Mouse (Mus musculus) erythroblast, embryonic 14.5 days (primary cell): ENCODE measurements around the gene Arhgap31. TPM values are rescaled to one million over a fixed set of nuclear protein-coding genes. Genes with fewer than 3 reads are reported as not detected.

Experiments used
- H3K27me3 ChIP-seq: 2 replicates; pipeline ENCODE4 v1.6.1; 2012; ENCODE audit warnings: inconsistent platforms; ENCODE audit not compliant: control insufficient read depth
- H3K36me3 ChIP-seq: 2 replicates; pipeline ENCODE4 v1.6.1; 2012; ENCODE audit warnings: mild to moderate bottlenecking, inconsistent platforms; ENCODE audit not compliant: control insufficient read depth
- H3K4me1 ChIP-seq: 2 replicates; pipeline ENCODE4 v1.6.1; 2012; ENCODE audit warnings: inconsistent platforms; ENCODE audit not compliant: control insufficient read depth
- H3K4me3 ChIP-seq: replicated peaks from 2 replicates; pipeline ENCODE3; 2012; ENCODE audit warnings: moderate library complexity, mild to moderate bottlenecking, inconsistent platforms
- H3K9me3 ChIP-seq: 2 replicates; pipeline ENCODE4 v1.6.1; 2012; ENCODE audit warnings: low read length, inconsistent platforms, mixed read lengths; ENCODE audit not compliant: control insufficient read depth
- GATA1 ChIP-seq: IDR thresholded peaks from 2 replicates; pipeline ENCODE4 v1.6.1; 2012; ENCODE audit warnings: low read length, inconsistent platforms, mixed read lengths
- TAL1 ChIP-seq: IDR thresholded peaks from 3 replicates; pipeline ENCODE4 v1.6.1; 2012; ENCODE audit warnings: low read length, inconsistent platforms, mixed read lengths
- polyA plus RNA-seq: library from polyadenylated mRNA; stranded (reverse); fragments of >175 nt; gene quantifications from 2 replicates; pipeline ENCODE4 v1.2.3, GENCODE M21; 2012

Arhgap31 gene
- polyA plus RNA-seq, 1 experiment = 0.01 TPM

DNA sequence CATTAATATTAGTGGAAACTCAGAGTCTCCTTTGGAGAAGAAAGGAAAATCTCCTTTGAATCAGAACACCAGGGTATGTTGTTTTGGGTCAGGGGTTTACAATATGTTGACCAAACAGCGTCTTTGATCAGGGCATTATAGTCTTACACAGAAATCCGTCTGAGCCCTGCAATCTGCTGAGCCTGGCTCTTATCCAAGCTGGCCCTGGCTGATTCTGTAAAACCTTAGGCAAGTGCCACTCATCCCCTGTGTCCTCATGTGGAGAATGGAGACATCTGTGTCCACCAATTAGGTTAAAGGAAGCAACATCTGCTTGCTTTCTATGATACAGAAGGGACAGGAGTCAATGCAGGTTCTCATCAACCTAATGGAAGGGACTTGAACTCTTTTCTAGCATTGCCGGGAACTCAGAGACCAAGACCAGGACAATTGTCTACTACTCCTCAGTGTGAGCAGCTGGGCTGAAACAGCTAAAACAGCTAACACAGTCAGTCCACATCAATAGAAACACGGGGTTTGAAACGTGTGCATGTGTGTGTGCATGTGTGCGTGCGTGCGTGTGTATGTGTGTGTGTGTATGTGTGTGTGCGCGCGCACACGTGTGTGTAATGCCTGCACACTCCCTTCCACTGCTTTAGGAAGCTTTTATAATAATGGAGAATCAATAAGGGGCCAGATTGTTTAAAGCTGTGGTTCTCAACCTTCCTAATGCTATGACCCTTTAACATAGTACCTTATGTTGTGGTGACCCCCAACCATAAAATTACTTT, 42.3 kb downstream of the Arhgap31 start:
- Histone ChIP-seq H3K27me3 (no peaks in the 10 kb centered on the region), H3K4me1 (no peaks in the 10 kb centered on the region), H3K9me3 (no peaks in the 10 kb centered on the region), H3K36me3 (no peaks in the 10 kb centered on the region), H3K4me3 (no peak overlapping the region)
- TF ChIP-seq TAL1 (no peak), GATA1 (no peak)

DNA sequence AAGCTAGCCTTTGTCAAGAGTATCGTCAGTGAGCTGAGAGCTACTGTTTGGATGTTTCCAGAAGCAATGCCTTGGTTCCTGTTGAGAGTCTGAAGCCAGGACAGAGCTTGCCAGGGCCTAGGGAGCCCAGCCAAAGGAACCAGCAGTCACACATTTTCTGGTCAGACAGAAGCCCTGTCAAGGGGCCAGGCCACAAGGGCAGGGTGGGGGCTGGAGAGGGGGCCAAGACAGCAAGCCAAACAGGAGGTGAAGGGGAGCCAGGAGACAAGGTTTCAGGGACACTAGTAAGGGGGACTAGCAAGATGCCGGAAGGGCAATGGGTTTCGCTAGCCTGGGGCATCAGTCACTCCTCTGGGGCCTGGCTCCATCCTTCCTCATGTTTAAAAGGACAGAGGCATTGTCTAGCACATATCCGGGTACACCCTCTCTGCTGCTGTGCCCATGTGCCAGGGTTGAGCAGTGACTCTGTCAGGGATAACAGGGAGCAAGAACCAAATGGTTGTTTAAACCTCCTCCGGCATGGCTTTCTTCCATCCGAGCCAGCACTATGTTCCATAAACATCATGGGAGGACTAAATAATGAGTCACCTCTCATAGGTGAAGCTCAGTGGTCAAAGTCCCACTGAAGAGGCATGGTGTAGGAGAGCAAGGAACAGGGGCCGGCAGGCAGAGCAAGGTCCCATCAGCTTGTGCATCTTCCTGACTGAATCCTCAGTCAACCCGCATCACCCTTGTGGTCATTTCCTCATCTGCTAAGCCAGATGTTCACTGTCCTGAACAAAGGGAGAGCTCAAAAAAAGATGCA, 44.0 kb downstream of the Arhgap31 start:
- H3K4me1 ChIP-seq = no peaks in the 10 kb centered on the region
- no peaks in the 10 kb centered on the region for H3K27me3 ChIP-seq
- H3K4me3 ChIP-seq = no peak overlapping the region

DNA sequence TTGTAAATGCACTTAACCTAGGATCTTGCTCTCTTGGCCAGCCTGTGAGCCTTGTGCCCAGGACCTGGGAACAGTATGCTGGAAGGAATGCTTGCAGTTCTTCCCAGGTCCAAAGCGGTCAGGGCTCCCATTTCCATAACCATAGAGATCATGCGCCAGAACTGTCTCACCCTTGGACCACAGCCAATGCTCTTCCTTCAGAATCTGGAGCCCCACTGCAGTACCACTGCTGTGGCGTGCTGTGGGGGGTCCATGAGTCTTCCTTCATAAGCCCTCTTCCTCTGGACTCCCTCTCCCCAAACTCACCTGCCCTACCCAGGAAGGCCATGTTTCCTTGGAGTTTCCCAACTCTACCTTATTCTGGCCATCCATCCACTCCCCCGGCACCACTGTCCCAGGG, 46.6 kb downstream of the Arhgap31 start:
- no peaks in the 10 kb centered on the region for H3K4me1 ChIP-seq
- H3K4me3 ChIP-seq = no peak overlapping the region
- no peak for TF ChIP-seq GATA1
- TF ChIP-seq TAL1 = no peak
- no peaks in the 10 kb centered on the region for H3K27me3 ChIP-seq
- no peaks in the 10 kb centered on the region for H3K9me3 ChIP-seq
- H3K36me3 ChIP-seq = no peaks in the 10 kb centered on the region

More for the DNA sequence above, 44.0 kb downstream of the Arhgap31 start:
- TF ChIP-seq GATA1 (no peak), TAL1 (no peak)
- no peaks in the 10 kb centered on the region for H3K9me3 ChIP-seq
- no peaks in the 10 kb centered on the region for H3K36me3 ChIP-seq

DNA sequence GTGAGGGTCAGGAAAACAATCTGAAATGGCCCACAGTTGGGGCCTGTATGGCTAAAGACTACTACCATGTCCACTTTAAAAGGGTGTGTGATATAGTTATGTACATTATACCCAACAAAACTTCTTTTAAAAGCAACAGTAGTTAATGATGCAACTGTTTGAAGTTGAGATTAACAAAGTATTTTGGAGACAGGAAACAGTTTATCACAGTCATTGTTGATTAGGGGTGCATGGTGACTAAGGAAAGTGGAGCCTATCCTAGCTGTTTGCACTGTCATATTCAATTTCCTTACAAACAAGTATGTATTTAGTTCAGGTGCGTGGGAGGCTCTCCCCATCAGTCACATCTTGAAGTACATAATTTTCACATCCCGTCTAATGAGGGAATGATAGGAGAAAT, 47.1 kb downstream of the Arhgap31 start:
- H3K4me1 ChIP-seq = no peaks in the 10 kb centered on the region

DNA sequence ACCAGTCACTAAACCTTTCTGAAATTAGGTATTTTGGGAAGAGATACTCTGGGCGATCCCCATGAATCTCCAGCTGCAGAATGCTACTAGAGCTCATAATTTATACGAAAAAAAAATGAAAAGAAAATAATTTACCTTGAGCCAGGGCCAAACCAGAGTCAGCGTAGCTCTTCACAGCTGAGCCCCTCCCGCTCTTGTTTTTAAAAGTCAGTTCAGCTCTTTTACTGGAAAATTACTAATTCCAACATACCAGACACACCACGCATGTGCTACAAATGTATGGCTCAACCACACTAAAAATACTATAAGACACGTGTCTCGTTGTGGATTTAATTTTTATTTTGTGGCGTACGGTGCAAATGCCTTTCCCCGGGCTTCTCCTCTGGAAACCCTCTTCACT, 50.5 kb downstream of the Arhgap31 start:
- H3K4me3 ChIP-seq = no peak overlapping the region
- H3K9me3 ChIP-seq = no peaks in the 10 kb centered on the region
- no peaks in the 10 kb centered on the region for H3K36me3 ChIP-seq
- no peaks in the 10 kb centered on the region for H3K27me3 ChIP-seq
- TF ChIP-seq TAL1 (no peak), GATA1 (no peak)
- no peaks in the 10 kb centered on the region for H3K4me1 ChIP-seq

More for the DNA sequence above, 47.1 kb downstream of the Arhgap31 start:
- Histone ChIP-seq H3K27me3 (no peaks in the 10 kb centered on the region), H3K36me3 (no peaks in the 10 kb centered on the region), H3K9me3 (no peaks in the 10 kb centered on the region), H3K4me3 (no peak overlapping the region)
- TF ChIP-seq TAL1 = no peak
- TF ChIP-seq GATA1 = no peak

DNA sequence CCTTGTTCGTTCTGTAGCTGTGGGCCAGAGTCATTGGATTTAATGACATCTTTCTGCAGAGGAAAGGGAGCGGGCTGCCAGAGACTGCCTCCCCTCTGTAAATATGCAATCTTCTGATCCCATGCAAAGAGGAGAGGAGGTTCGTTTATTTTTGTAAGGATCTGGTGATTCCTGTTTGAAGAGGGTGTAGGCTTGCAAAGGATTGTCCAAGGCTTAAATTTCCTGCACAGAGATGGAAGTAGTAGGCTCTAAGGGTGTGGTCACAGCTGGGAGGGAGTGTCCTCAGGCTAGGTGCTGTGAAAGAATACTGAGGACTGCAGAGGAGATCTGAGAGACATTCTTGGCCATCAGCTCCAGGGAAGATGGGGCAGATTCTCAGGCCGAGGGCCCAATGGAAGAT, 58.8 kb downstream of the Arhgap31 start:
- Histone ChIP-seq H3K4me3 (no peak overlapping the region), H3K36me3 (no peaks in the 10 kb centered on the region), H3K27me3 (peaks cover 44% of the 10 kb centered on the region), H3K9me3 (no peaks in the 10 kb centered on the region), H3K4me1 (no peaks in the 10 kb centered on the region)
- TF ChIP-seq GATA1 (no peak), TAL1 (no peak)

DNA sequence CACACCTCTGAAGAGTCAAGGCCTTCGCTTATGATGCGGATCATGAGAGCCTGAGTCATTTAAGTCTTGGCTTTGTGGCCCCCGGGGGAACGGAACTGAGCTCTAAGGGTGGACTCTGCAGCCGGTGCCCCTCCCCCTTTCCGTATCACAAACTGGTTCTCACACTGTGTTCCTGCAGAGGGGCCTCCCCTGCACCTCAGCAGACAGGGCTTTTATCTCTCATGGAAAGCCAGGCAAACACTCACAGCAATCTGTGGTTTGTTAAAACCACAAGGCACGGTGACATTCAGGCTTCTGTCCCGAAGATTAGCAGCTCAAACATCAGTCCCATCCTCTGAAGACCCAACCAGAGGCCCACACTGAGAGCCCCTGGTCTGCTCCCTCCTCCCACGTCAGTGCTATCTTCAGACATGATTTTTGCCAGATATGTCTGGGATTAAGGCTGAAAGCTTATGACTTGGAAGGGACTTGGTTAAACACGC, 59.6 kb downstream of the Arhgap31 start:
- peaks cover 44% of the 10 kb centered on the region for H3K27me3 ChIP-seq
- TF ChIP-seq TAL1 (no peak), GATA1 (no peak)
- H3K36me3 ChIP-seq = no peaks in the 10 kb centered on the region

DNA sequence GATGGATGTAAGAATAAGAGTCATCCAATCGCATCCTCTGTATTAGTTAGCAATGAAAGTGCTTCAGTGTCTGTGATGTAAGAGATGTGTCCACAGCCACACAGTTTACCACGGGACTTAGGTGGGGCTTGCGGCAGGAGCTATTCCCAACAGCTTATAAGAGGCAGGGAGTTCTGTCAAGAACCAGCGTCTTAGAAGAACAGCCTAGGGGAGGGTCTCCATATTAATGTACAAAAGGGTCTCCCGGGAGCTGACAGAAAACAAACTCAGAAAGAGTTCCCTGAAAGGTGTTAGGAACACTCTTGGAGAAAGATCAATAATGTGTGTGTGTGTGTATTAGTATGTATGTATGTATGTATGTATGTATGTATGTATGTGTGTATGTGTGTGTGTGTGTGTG, 60.4 kb downstream of the Arhgap31 start:
- Histone ChIP-seq H3K4me1 (no peaks in the 10 kb centered on the region), H3K36me3 (no peaks in the 10 kb centered on the region), H3K9me3 (no peaks in the 10 kb centered on the region), H3K4me3 (no peak overlapping the region), H3K27me3 (peaks cover 44% of the 10 kb centered on the region)
- TF ChIP-seq GATA1 (no peak), TAL1 (no peak)

More for the DNA sequence above, 59.6 kb downstream of the Arhgap31 start:
- Histone ChIP-seq H3K4me1 (no peaks in the 10 kb centered on the region), H3K9me3 (no peaks in the 10 kb centered on the region), H3K4me3 (no peak overlapping the region)

DNA sequence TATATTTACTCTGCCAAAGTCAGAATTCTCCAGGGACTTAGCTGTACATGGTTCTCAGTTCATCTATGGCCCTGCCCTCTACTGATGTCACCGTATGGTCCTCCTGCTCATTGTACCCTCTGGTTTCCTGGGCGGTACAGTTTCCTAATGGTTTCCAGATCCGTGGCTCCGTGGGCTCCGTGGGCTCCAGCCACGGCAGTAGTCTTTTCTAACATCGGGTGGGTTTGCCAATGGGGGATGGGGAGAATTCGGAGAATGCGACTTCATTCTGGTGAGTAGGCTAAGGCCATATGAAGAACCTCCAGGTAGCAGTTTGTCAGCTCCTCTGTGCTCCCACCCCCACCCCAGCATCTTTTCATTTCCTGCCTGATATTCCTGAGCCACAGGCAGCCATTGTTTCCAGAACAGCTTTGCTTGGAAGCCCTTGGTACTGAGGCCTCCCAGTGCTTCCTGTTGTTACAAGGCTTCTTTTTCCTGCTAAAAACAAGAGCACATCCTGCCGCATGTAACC, 61.3 kb downstream of the Arhgap31 start:
- H3K36me3 ChIP-seq = no peaks in the 10 kb centered on the region
- H3K4me1 ChIP-seq = no peaks in the 10 kb centered on the region
- no peaks in the 10 kb centered on the region for H3K9me3 ChIP-seq
- peaks cover 45% of the 10 kb centered on the region for H3K27me3 ChIP-seq
- H3K4me3 ChIP-seq = no peak overlapping the region
- TF ChIP-seq GATA1 (no peak), TAL1 (no peak)
